Mouse (Mus musculus) limb, embryonic 14.5 days (tissue): Measurements from ENCODE around the gene Dok4. TPM values are rescaled to one million over a fixed set of nuclear protein-coding genes. Genes with fewer than 3 reads are reported as not detected.
"Not testable (repeated sequence)": the region's sequence is repeated elsewhere in the genome, so short reads cannot be mapped to it uniquely, and the experiment has no call there.

Source experiments
- ATAC-seq: fragments of 200-750 bp; cut with Nextera tagmentation; 2 replicates; pipeline ENCODE4 v1.8.0; 2017; ENCODE audit warnings: low read depth, moderate number of reproducible peaks, moderate TSS enrichment; ENCODE audit not compliant: low FRiP score
- DNase-seq: peaks from one replicate; pipeline ENCODE4 v3.0.0-alpha.2; 2015; ENCODE audit warnings: low spot score
- H3K27ac ChIP-seq: fragments of 300-500 bp; sonication (generic); replicated peaks from 2 replicates; pipeline ENCODE4 v1.5.1; 2014; ENCODE audit warnings: low read depth, mild to moderate bottlenecking, low read length, moderate library complexity, mixed read lengths
- H3K27me3 ChIP-seq: fragments of 300-500 bp; sonication (generic); 2 replicates; pipeline ENCODE4 v1.6.1; 2014; ENCODE audit warnings: low read length, mixed read lengths; ENCODE audit not compliant: control insufficient read depth, insufficient read depth
- H3K36me3 ChIP-seq: fragments of 300-500 bp; sonication (generic); 2 replicates; pipeline ENCODE4 v1.6.1; 2014; ENCODE audit warnings: mild to moderate bottlenecking, low read length, moderate library complexity, mixed read lengths; ENCODE audit not compliant: control insufficient read depth, insufficient read depth
- H3K4me1 ChIP-seq: fragments of 300-500 bp; sonication (generic); 2 replicates; pipeline ENCODE4 v1.6.1; 2014; ENCODE audit warnings: antibody characterized with exemption, low read length, mixed read lengths; ENCODE audit not compliant: control insufficient read depth, insufficient read depth
- H3K4me2 ChIP-seq: fragments of 300-500 bp; sonication (generic); replicated peaks from 2 replicates; pipeline ENCODE4 v1.6.1; 2014; ENCODE audit warnings: low read depth, mild to moderate bottlenecking, low read length, moderate library complexity; ENCODE audit not compliant: severe bottlenecking
- H3K4me3 ChIP-seq: fragments of 300-500 bp; sonication (generic); replicated peaks from 2 replicates; pipeline ENCODE4 v1.5.1; 2014; ENCODE audit warnings: low read length
- H3K9ac ChIP-seq: fragments of 300-500 bp; sonication (generic); 2 replicates; pipeline ENCODE4 v1.6.1; 2014; ENCODE audit warnings: mild to moderate bottlenecking, low read depth, low read length, moderate library complexity; ENCODE audit not compliant: severe bottlenecking
- H3K9me3 ChIP-seq: fragments of 300-500 bp; sonication (generic); 2 replicates; pipeline ENCODE4 v1.6.1; 2016; ENCODE audit warnings: low read length; ENCODE audit not compliant: control insufficient read depth
- POLR2A ChIP-seq: fragments of 200-500 bp; IDR thresholded peaks from 2 replicates; pipeline ENCODE4 v1.8.0; 2012; ENCODE audit warnings: inconsistent platforms, mild to moderate bottlenecking, moderate library complexity, borderline replicate concordance; ENCODE audit not compliant: insufficient read depth, insufficient read length; ENCODE audit errors: extremely low read depth
- WGBS: fragments of 180-500 bp; shearing (Covaris S2); extraction: QIAGEN DNeasy Blood & Tissue Kit; methylation state at CpG from one replicate; pipeline ENCODE4 v1.1.7; 2014; 5-methylcytosine and 5-hydroxymethylcytosine counted together
- polyA plus RNA-seq, 2 experiments: library from polyadenylated mRNA; depleted of rRNA in 1 of 2; stranded (reverse) in 1 of 2; unstranded in 1 of 2; fragments of >200 nt; fragmentation: Nextera tagmentation in 1 of 2; extraction: Ambion mirVana in 1 of 2; gene quantifications; 2 replicates each; pipeline versions ENCODE4 v1.2.1 to v1.2.3; 2012 to 2014

Dok4 gene
- polyA plus RNA-seq, 2 experiments: 23.3 to 29.1 TPM

DNA sequence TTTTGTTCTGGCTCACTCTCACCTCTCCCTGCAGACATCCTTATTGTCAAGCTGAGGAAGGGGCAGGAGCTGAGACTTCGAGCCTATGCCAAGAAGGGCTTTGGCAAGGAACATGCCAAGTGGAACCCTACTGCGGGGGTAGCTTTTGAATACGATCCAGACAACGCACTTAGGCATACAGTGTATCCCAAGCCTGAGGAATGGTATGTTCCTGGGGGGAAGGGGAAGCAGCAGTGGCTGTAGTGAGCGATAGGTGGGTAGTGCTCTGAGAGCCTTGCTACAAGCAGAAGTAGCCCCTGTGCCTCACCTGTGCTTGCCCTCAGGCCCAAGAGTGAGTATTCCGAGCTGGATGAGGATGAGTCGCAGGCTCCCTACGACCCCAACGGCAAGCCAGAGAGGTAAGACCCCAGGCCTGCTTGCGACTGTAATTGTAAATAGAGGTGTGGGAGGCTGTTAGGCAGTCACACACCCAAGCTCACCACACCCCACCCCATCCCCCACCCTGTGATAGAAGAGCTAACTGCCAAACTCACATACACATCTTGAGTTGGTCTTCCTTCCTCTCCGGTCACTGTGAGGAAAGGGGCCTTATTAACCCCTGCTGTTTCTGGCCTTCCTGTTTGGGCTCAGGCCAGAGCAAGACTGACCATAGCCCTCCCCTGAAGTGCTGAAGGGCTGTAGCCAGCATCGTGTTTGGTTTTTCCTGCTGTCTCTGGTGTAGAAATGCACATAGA is 13.5 kb downstream of the Dok4 start:
- WGBS: 81% methylated on average over 12 of the region's 12 CpGs
- Histone ChIP-seq H3K27ac (no peak overlapping the region), H3K4me3 (no peak overlapping the region), H3K9me3 (no peaks in the 10 kb centered on the region), H3K27me3 (no peaks in the 10 kb centered on the region), H3K4me2 (no peak overlapping the region), H3K4me1 (peaks cover 4% of the 10 kb centered on the region; the same call in 1 of the 2 replicates), H3K36me3 (peaks cover 72% of the 10 kb centered on the region), H3K9ac (no peak overlapping the region)
- TF ChIP-seq POLR2A: no peak
- DNase-seq (no peak), ATAC-seq (no peak)

DNA sequence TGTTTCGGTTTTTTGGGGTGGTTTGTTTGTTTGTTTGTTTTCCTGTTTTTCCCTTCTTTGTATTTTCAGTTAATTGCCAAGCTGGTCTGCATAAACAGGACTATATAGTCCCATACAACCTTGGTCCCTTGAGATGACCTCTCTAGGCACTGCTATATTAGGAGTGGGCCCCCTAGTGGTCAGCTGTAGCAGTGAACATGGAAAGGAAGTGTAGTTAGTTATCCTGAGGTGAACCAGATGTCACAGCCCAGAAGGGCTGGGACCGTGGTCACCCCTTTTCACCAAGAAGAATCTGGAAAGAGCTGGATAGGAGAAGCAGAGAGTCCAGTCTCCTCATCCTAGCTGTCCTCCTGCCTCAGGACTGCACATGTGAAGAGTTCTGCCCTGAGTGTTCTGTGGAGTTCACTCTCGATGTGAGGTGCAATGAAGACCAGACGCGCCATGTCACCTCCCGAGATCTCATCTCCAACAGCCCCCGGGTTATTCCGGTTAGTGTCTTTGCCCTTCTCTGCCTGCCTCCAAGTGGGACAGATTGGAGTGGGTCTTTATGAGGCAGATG is 14.7 kb downstream of the Dok4 start:
- H3K27ac ChIP-seq: no peak overlapping the region
- no peak overlapping the region for H3K9ac ChIP-seq
- H3K4me2 ChIP-seq: no peak overlapping the region
- H3K4me3 ChIP-seq: no peak overlapping the region
- ATAC-seq: no peak
- DNase-seq: peak; percentile 81
- no peak for TF ChIP-seq POLR2A
- H3K4me1 ChIP-seq: peaks cover 4% of the 10 kb centered on the region; the same call in 1 of the 2 replicates
- H3K27me3 ChIP-seq: no peaks in the 10 kb centered on the region
- 72% methylated on average over 8 of the region's 8 CpGs for WGBS
- peaks cover 64% of the 10 kb centered on the region for H3K36me3 ChIP-seq
- no peaks in the 10 kb centered on the region for H3K9me3 ChIP-seq

GRCm38 (mm10) chr8:94857346-94858173 is 18.6 kb downstream of the Dok4 start, which contains the start of gene Polr2c:
Polr2c (plus strand) TSS chr8:94857450.
- TF ChIP-seq POLR2A: peak; percentile 78; the same call in 1 of the 2 replicates
- under 1% methylated on average over 68 of the region's 68 CpGs for WGBS
- DNase-seq: peak; percentile 90
- H3K9ac ChIP-seq: peak within 1 kb of the TSS; percentile 91
- H3K27me3 ChIP-seq: no peaks in the 10 kb centered on the region
- H3K27ac ChIP-seq: peak within 1 kb of the TSS; percentile 52; the same call in 1 of the 2 replicates
- H3K4me3 ChIP-seq: peak within 1 kb of the TSS; percentile 91
- peak; percentile 85 for ATAC-seq
- H3K36me3 ChIP-seq: peaks cover 48% of the 10 kb centered on the region
- H3K4me1 ChIP-seq: peaks cover 4% of the 10 kb centered on the region; the same call in 1 of the 2 replicates
- H3K4me2 ChIP-seq: peak within 1 kb of the TSS; percentile 77
- no peaks in the 10 kb centered on the region for H3K9me3 ChIP-seq

DNA sequence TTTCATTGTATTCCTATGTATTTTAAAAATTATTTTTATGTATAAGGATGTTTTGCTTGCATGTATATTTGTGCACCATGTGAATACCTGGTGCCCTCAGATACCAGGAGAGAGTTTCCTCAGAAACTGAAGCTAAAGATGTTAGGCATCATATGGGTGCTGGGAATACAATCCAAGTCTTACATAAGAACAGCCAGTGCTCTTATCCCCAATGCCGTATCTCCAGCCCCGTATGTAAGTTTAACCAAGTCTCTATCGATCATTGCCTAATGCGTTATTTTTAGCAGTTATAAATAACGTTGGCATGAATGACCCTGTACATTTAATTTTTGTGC is 19.2 kb downstream of the Dok4 start:
- 33% methylated on average over 5 of the region's 5 CpGs for WGBS
- no peak overlapping the region for H3K4me2 ChIP-seq

GRCm38 (mm10) chr8:94854761-94855160 is 21.4 kb downstream of the Dok4 start:
- ATAC-seq, H3K9ac ChIP-seq, H3K4me3 ChIP-seq, H3K9me3 ChIP-seq, DNase-seq, H3K27me3 ChIP-seq, H3K27ac ChIP-seq, H3K4me1 ChIP-seq, H3K4me2 ChIP-seq: not testable (repeated sequence)
- WGBS: 90% methylated on average over 11 of the region's 11 CpGs
- peaks cover 53% of the 10 kb centered on the region for H3K36me3 ChIP-seq

More for the DNA sequence above, 19.2 kb downstream of the Dok4 start:
- DNase-seq (no peak), ATAC-seq (0 out of 2 replicates have a peak, but pooled peaks have one; percentile 4)
- Histone ChIP-seq H3K27me3 (no peaks in the 10 kb centered on the region), H3K27ac (no peak overlapping the region), H3K4me3 (peak overlapping the region; percentile 91), H3K4me1 (peaks cover 4% of the 10 kb centered on the region; the same call in 1 of the 2 replicates), H3K9ac (peak overlapping the region; percentile 91; the same call in 1 of the 2 replicates), H3K9me3 (no peaks in the 10 kb centered on the region), H3K36me3 (peaks cover 49% of the 10 kb centered on the region)
- TF ChIP-seq POLR2A: no peak
